Mouse (Mus musculus): ENCODE data around the gene Mycbpap.

DNA sequence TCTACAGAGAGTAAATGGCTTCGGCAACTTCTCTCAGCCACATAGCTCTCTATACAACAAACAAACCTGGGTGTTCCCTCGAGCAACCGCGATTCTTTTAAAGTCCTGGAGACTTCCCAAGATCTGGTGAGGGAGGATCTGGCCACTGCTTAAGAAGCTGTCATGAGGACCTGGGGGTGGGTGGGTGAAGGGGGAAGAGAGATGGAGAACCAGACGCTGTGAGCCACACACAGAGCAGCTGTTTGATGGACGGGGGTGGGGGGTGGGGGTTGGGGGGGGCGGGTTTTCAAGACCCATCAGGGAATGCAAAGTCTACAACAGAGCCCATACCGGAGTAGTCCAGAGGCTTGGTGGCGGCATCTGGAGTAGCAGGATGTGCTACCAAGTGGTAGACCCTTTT lies 8.1 kb downstream of the Mycbpap start:
- TF ChIP-seq TCF12 (IDR thresholded peaks at IDR 0.05; ENCODE audit: insufficient read depth, poor library complexity, severe bottlenecking) (no peak), POLR2A (IDR thresholded peaks at IDR 0.05; ENCODE audit: insufficient read length, low read depth) (no peak), E2F4 (IDR thresholded peaks at IDR 0.05; ENCODE audit: insufficient read depth) (no peak), MYOG (IDR thresholded peaks at IDR 0.05; ENCODE audit: control insufficient read depth in 1 of 3, insufficient read depth in 1 of 3, insufficient read length in 2 of 3, low read depth in 2 of 3) (no peak), USF1 (IDR thresholded peaks at IDR 0.05; ENCODE audit: low read depth) (no peak), MYOD1 (IDR thresholded peaks at IDR 0.05; ENCODE audit: control insufficient read depth in 1 of 3, insufficient read length in 2 of 3, low read depth in 2 of 3) (no peak), CEBPB (IDR thresholded peaks at IDR 0.05; ENCODE audit: insufficient read depth, poor library complexity, severe bottlenecking) (no peak), REST (IDR thresholded peaks at IDR 0.05; ENCODE audit: insufficient read depth, insufficient read length) (no peak)
